Mouse (Mus musculus) c-Kit-positive CD71-positive TER-119-positive erythroid progenitor cells, embryonic 14.5 days (primary cell): ENCODE results near the gene Arpc1a.
"Not testable (repeated sequence)": the region's sequence is repeated elsewhere in the genome, so short reads cannot be mapped to it uniquely, and the experiment has no call there.

ENCODE experiments used
- DNase-seq: peaks from one replicate; pipeline ENCODE4 v3.0.0-alpha.2; 2013; ENCODE audit warnings: low spot score

The Arpc1a gene

DNA sequence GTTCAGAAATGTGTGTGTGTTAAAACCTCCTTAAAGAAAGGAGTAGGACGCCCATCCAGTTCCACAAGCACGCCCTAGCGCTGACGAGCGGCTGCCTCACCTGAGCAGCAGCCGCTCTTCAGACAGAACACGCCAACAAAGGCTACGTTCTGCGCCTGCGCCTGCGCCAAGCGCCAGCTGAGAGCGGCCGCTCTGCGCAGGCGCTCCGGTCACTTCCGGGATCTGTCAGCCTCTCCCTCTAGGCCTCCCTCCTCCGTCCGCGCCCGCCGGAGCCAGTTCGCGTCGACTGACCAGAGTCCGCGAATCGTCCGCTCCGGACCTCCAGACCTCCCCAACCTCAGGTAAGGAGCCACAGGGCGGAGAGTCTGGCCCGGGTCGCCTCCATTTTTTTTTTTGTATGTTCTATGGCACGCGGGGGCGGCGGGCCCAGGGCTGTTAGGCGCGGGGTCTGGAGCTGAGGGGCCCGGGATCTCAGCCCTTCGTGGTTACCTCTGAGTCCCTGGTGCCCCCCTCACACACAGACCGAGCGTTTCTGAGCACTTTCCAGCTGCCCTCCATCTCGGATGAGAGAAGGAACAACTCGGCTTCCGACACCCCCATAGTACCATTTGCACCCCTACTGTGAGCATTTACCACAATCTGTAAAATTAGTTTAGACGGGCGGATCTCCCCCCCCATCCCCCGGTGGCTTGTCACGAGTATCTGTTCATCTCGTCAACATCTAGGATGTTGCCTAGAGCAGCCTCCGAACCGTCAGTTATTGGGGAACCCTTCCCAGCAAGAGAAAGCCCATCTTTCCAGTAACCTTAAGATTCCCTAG, at the start of gene Arpc1a, which contains the start of gene Kpna7:
Gene Arpc1a, plus strand, starts transcription at position 199 of the 820 bp plus-strand sequence.
Gene Kpna7, minus strand, starts transcription at position 399 of the 820 bp plus-strand sequence.
- peak; percentile 90 for DNase-seq

DNA sequence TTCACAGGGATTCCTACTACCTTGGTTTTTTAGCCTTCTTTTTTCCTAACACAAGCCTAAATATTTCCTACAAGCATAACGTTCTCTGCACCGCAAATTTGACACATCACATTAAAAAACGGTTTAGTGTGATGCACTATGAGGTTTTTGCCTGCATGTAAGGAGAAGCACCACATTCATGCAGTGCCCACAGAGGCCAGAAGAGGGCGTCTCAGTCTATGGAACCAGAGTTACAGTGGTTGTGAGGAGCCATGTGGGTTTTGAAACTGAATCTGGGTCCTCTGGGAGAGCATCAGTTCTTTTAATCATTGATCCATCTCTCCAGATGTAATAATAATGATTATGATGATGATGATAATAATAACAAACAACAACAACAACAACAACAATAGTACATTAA, 42.0 kb upstream of the Arpc1a start:
- peak; percentile 23 for DNase-seq

DNA sequence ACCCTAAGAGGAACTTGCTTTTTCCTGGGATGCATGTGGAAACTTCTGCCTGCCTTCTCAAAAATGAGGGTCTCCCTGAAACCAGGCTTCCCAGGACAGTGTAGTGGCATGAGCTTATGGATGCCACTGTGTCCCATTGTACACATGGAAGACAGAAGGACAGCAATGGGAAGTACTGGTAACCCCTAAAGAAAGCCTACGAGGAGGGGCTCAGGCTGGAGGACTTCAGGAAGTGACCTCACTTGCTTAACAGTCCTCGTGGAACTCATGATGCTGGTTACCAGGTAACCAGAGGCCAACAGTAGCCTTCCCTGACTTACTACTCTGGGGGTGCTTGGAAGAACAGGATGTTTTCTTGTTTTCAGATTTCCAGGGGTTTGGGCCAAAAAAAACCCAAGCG, 40.9 kb upstream of the Arpc1a start, which contains the start of gene 1700018F24Rik:
Gene 1700018F24Rik, plus strand, starts transcription at position 301 of the 400 bp plus-strand sequence.
- DNase-seq, result not testable (repeated sequence)

DNA sequence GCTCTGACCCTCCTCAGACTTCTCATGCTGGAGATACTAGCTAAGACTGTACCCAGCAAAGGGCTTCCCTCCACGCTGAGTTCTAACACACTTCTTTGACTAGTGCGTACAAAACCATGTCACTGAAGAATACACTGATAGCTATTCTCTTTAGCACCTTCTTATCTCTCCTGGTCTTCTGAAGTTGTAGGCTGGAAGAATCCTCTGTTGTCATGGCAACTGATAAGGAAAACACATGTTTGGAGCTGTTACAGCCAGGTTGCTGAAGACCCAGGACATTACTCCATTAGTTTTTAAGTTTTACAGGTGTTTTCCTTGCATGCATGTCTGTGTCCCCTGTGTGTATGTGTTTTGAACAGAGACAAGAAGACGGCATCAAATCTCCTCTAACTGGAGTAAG, 29.4 kb upstream of the Arpc1a start:
- peak; percentile 12 for DNase-seq

DNA sequence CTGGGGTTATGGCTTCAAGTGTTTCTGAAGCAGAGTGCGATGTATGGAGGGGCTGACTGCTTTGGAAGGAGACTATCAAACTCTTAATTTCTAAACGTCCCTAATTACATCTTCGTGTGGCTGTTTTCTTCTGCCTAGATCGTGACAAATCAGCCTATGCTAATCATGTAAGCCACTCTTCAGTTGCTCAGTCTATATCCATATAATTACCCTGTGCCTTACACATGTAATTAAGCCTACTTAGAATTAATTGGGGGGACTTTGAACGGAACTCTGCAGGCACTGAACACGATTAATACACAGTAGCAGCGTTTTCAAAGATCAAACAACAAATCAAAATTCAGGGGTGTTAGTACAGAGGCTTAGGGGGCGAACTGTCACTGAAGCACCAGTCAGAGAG, 25.7 kb upstream of the Arpc1a start:
- DNase-seq, result no peak

- no peak for DNase-seq
Measured at GRCm38 (mm10) chr5:145058722-145059121, 24.9 kb upstream of the Arpc1a start.

DNA sequence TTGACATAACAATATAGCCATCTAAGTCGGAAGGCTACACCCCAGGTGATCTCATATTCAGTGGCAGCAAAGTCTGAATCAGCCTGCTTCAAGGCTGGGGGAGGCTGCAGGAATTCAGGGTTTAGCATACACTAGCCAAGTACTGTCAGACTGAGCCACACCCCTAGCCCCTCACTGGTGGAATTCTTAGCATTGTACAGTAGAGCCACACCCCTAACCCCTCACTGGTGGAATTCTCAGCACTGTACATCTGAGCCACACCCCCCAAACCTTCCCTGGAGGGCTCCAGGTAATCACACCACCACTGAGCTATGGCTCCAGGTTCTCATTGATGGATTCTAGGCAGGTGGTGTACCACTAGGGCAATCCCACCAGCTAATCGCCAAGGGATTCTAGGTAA, 24.1 kb upstream of the Arpc1a start:
- DNase-seq, result no peak

DNA sequence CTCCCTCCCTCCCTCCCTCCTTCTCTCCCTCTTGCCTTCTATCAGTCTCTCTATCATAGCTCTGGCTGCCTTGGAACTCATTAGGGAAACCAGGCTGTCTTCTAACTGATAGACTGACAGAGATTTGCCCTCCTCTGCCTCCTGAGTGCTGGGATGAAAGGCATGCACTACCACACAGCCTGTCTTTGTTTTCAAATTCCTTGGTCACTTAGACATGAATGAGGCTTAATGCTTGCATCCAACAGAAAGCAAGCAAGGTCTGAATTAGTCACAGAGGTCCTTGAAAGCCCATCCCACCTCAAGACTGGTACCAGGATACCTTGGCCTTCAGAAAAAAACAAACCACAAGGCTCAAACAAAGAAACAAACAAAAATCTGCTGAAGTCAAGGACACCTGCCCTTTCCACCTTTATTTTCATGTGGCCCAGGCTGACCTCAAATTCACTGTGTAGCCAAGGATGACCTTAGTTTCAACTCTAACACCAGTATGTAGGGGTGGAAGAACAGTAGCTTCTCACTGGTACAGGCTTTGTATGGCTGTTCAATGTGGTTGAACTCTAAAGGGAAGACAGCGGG, 18.8 kb upstream of the Arpc1a start:
- DNase-seq, result no peak

DNA sequence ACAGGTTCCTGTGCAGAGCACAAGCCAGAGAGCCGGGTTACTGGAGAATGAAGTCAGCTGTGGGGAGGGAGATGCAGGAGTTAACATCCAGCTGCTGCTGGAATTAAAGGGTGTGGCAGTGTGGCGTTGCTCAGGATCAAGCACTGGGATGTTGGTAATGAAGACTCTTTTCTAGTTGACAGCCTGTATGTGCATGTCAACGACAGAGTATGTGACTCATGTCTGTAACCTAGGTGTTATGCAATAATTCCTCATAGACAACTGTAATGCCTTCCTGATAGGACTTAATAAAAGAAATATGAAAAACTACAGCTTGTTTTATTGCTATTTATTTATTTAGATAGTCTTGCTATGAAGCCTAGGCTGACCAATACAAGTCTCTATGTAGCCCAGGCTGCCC, 14.8 kb upstream of the Arpc1a start:
- no peak for DNase-seq

- peak; percentile 63 for DNase-seq
Measured at GRCm38 (mm10) chr5:145069707-145070106, 13.9 kb upstream of the Arpc1a start.

- peak; percentile 45 for DNase-seq
Measured at GRCm38 (mm10) chr5:145071342-145071741, 12.3 kb upstream of the Arpc1a start.

- no peak for DNase-seq
Measured at GRCm38 (mm10) chr5:145075081-145075480, 8.5 kb upstream of the Arpc1a start.

DNA sequence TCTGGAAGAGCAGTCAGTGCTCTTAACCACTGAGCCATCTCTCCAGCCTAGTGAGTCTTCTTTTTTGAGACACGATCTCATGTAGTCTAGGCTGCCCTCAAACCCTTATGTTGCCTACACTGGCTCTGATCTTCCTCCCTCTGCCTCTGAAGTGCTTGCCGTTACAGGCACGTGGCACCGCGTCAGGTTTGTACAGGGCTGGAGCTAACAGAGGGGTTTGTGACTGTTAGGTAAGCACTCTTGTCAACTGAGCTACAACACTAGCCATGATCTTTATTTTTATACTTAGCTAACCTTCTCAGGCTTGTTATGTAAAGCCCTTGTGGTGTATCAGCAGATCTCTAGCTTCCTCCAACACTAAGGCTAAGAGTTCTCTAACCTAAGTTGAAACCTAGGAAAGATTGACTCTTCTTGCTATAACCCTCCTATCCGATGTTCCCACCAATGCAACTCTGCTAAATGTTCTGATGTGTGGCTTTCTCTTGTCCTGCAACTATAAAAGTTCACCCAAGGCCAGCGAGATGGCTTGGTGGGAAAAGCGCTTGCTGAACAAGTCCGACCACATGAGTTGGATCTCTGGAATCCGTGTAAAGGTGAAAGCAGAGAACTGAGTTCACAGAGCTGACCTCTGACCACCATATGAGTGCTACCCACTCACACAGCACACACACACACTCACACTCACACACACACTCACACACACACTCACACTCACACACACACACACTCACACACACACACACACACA, 1.6 kb upstream of the Arpc1a start:
- no peak for DNase-seq

DNA sequence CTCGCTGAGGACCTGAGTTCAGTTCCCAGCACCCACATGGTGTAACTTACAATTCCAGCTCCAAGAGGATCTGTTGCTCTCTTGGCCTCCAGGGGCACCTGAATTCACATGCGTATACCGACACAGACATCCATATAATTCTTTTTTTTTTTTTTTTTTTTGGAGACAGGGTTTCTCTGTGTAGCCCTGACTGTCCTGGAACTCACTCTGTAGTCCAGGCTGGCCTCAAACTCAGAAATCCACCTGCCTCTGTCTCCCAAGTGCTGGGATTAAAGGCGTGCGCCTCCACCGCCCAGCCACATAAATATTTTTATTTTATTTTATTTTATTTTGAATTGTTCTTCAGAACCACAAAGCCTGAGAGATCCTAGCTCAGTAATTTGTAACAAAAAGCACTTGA, 429 bp upstream of the Arpc1a start:
- not testable (repeated sequence) for DNase-seq

- DNase-seq, result no peak
Measured at GRCm38 (mm10) chr5:145084822-145085221, 1.2 kb downstream of the Arpc1a start.

DNA sequence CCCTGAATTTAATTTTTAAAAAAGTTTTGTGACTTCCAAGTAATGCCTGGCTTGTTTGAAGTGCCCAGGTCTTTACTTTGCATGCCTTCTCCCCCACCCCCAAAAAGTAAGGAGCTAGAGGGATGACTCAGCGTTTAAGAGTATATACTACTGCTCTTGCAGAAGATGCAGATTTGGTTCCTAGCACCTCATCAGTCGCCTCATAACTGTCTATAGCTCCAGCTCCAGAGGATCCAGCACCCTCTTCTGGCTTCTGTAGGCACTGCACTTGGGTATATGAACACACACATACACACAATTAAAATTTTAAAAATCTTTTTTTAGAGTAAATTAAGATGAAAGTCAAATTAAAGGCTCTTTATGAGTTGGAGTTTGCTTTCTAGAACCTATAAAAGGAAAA, 4.6 kb downstream of the Arpc1a start:
- DNase-seq, result no peak

DNA sequence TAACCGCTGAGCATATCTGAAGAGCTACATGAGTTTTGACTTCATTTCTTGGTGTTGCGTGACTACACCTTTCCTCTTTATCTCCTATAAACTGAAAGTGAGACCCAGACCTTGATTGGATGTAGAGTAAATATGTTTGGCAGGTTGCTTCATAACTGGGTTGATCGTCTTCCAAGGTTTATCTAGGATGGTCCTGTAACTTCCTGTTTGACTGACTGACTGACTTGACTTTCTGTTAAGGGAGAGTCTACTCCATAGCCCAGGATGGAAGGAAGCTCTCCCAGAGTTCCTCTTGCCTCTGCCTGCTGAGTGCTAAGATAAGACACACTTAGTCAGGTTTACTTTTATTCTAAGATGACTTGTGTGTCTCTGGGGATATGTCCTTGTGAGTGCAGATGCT, 6.2 kb downstream of the Arpc1a start:
- DNase-seq, result no peak

DNA sequence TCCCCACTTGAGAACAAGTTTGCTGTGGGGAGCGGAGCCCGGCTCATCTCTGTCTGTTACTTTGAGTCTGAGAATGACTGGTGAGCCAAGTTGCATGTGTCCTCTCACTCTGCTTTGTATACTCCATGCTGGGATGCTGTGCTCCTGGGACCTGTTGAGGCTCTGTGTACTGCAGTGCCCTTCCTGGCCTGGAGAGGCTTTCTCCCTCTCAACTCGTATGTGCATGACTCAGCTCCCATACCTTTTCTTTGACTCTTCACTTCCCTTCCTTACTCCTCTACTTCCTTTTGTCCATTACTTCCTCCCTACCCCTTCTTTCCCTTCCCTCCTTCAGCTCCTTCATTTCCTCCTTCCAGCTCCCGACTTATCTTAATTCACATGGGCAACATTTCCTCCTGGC, 12.6 kb downstream of the Arpc1a start:
- no peak for DNase-seq

- no peak for DNase-seq
Measured at GRCm38 (mm10) chr5:145098340-145098821, 14.8 kb downstream of the Arpc1a start.

- DNase-seq, result no peak
Measured at GRCm38 (mm10) chr5:145100960-145101359, 17.3 kb downstream of the Arpc1a start.

GRCm38 (mm10) chr5:145101451-145101850, 17.8 kb downstream of the Arpc1a start:
- DNase-seq, result not testable (repeated sequence)

GRCm38 (mm10) chr5:145102706-145103105, 19.1 kb downstream of the Arpc1a start:
- DNase-seq, result no peak

DNA sequence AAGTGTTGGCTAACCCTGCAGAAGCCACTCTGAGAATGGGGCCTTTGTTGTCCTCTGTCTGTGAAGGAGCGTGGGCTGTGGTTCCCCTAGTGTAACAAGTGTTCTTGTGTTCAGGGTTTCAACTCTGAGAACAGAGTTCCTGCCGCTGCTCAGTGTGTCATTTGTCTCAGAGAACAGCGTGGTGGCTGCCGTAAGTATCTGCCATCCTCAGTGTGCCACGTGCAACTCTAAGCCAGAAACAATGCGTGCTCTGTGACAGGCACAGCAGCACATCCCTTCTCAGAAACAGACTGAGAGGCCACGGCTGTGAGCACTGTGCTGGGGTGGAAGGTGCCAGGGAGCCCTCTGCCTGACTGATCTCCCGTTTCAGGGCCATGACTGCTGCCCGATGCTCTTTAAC, 20.7 kb downstream of the Arpc1a start:
- no peak for DNase-seq
